In genomic region chr14:120388818-120389691, GRCm38 (mm10) we compare ENCODE assay signal across 8 mouse cellular contexts.
DNase-seq lines count a peak whose midpoint lies in the region; ATAC-seq and TF ChIP-seq lines count a peak whose summit lies in the region.

No protein-coding gene starts in this region.

- peaks cover 42% of the 10 kb centered on the region for H3K36me3 ChIP-seq in heart, postnatal 0 days (replicated peaks; ENCODE audit: control insufficient read depth, insufficient read depth, low read length)
- peaks cover 16% of the 10 kb centered on the region for H3K36me3 ChIP-seq in liver, embryonic 13.5 days

- no peak for TF ChIP-seq CTCF in heart, postnatal 0 days (IDR thresholded peaks at IDR 0.05; ENCODE audit: low read depth)

- peak; percentile 47; the same call in 1 of the 2 replicates for ATAC-seq in heart, postnatal 0 days (ENCODE audit: insufficient read depth, low read depth)
- ATAC-seq in liver, embryonic 13.5 days (ENCODE audit: low read depth), result peak; percentile 41; the same call in 1 of the 2 replicates
- ATAC-seq in inflammation-experienced regulatory T-cells, adult 6 months, result no peak

- peak overlapping the region; percentile 53; the same call in 1 of the 2 replicates for H3K27ac ChIP-seq in heart, postnatal 0 days (ENCODE audit: low read depth)
- H3K27ac ChIP-seq in liver, embryonic 13.5 days, result no peak overlapping the region

- TF ChIP-seq EP300 in heart, postnatal 0 days (IDR thresholded peaks at IDR 0.05; ENCODE audit: low read depth), result no peak

- peaks cover 25% of the 10 kb centered on the region for H3K4me1 ChIP-seq in heart, postnatal 0 days (ENCODE audit: control insufficient read depth, insufficient read depth)
- peaks cover 6% of the 10 kb centered on the region; the same call in 1 of the 2 replicates for H3K4me1 ChIP-seq in liver, embryonic 13.5 days (replicated peaks)

- peak overlapping the region; percentile 44; the same call in 1 of the 2 replicates for H3K9ac ChIP-seq in heart, postnatal 0 days (replicated peaks; ENCODE audit: low read depth, low read length)
- H3K9ac ChIP-seq in liver, embryonic 13.5 days, result no peak overlapping the region

- H3K27me3 ChIP-seq in heart, postnatal 0 days (ENCODE audit: control insufficient read depth, insufficient read depth, low read length), result no peaks in the 10 kb centered on the region
- H3K27me3 ChIP-seq in liver, embryonic 13.5 days, result no peaks in the 10 kb centered on the region

- H3K4me2 ChIP-seq in heart, postnatal 0 days (ENCODE audit: low read depth, low read length), result peak overlapping the region; percentile 36; the same call in 1 of the 2 replicates
- peak overlapping the region; percentile 36 for H3K4me2 ChIP-seq in liver, embryonic 13.5 days

- DNase-seq in layer of hippocampus, postnatal 10 days (ENCODE audit: low spot score in 2 of 2), result peak; percentile 31 to 55
- no peak for DNase-seq in layer of hippocampus, postnatal 14 days (ENCODE audit: low spot score in 2 of 2)
- DNase-seq in cerebellum, adult 9-11 months, result peak; percentile 66
- DNase-seq in heart, postnatal 0 days (ENCODE audit: low spot score), result peak; percentile 47
- DNase-seq in liver, embryonic 13.5 days, result no peak
- peak; percentile 59 for DNase-seq in right cerebral cortex, postnatal 25 days
- no peak for DNase-seq in spleen, postnatal 14 days (ENCODE audit: low spot score in 2 of 2)

- 12% methylated on average over 37 of the region's 38 CpGs for WGBS in heart, postnatal 0 days
- WGBS in liver, embryonic 13.5 days (ENCODE audit: insufficient replicate concordance), result 54% methylated on average over 33 of the region's 38 CpGs

- H3K9me3 ChIP-seq in heart, postnatal 0 days (replicated peaks; ENCODE audit: control insufficient read depth, low read length), result no peaks in the 10 kb centered on the region
- H3K9me3 ChIP-seq in liver, embryonic 13.5 days (replicated peaks), result no peaks in the 10 kb centered on the region; the same call in 1 of the 2 replicates

- H3K4me3 ChIP-seq in heart, postnatal 0 days (ENCODE audit: low read depth, low read length), result 0 out of 2 replicates have a peak overlapping the region, but pooled peaks have one; percentile 8
- H3K4me3 ChIP-seq in liver, embryonic 13.5 days (replicated peaks), result peak overlapping the region; percentile 17; the same call in 1 of the 2 replicates

Comparison
In these comparisons a context has a peak if more than half of its experiments do, and no peak if none do; other contexts are left out.
1. DNase-seq: peak in layer of hippocampus, postnatal 10 days (2 of 2), cerebellum, adult 9-11 months (single experiment), heart, postnatal 0 days (single experiment) and right cerebral cortex, postnatal 25 days (single experiment); none in layer of hippocampus, postnatal 14 days (0 of 2), liver, embryonic 13.5 days (single experiment) and spleen, postnatal 14 days (0 of 2).